Mouse (Mus musculus) hindbrain, embryonic 14.5 days (tissue): ENCODE data around the gene Hyal2. TPM values are rescaled to one million over a fixed set of nuclear protein-coding genes. Genes with fewer than 3 reads are reported as not detected.

ENCODE experiments used
- ATAC-seq: fragments of 200-750 bp; cut with Nextera tagmentation; 2 replicates; pipeline ENCODE4 v1.8.0; 2017; ENCODE audit warnings: moderate number of reproducible peaks, mild to moderate bottlenecking, moderate TSS enrichment, moderate library complexity; ENCODE audit not compliant: low FRiP score
- DNase-seq: peaks from one replicate; pipeline ENCODE4 v3.0.0-alpha.2; 2015; ENCODE audit warnings: low spot score
- H3K27ac ChIP-seq: fragments of 300-500 bp; sonication (generic); 2 replicates; pipeline ENCODE4 v1.5.1; 2014; ENCODE audit warnings: mild to moderate bottlenecking, moderate library complexity
- H3K27me3 ChIP-seq: fragments of 300-500 bp; sonication (generic); 2 replicates; pipeline ENCODE4 v1.6.1; 2014; ENCODE audit warnings: mild to moderate bottlenecking, low read length, mixed read lengths; ENCODE audit not compliant: control insufficient read depth, insufficient read depth
- H3K36me3 ChIP-seq: fragments of 300-500 bp; sonication (generic); replicated peaks from 2 replicates; pipeline ENCODE4 v1.6.1; 2014; ENCODE audit not compliant: control insufficient read depth, insufficient read depth
- H3K4me1 ChIP-seq: fragments of 300-500 bp; sonication (generic); replicated peaks from 2 replicates; pipeline ENCODE4 v1.6.1; 2014; ENCODE audit warnings: antibody characterized with exemption, low read length, mixed read lengths; ENCODE audit not compliant: control insufficient read depth, insufficient read depth
- H3K4me2 ChIP-seq: fragments of 300-500 bp; sonication (generic); replicated peaks from 2 replicates; pipeline ENCODE4 v1.6.1; 2014; ENCODE audit warnings: mild to moderate bottlenecking, moderate library complexity
- H3K4me3 ChIP-seq: fragments of 300-500 bp; sonication (generic); replicated peaks from 2 replicates; pipeline ENCODE4 v1.5.1; 2014; ENCODE audit warnings: mild to moderate bottlenecking, low read length
- H3K9ac ChIP-seq: fragments of 300-500 bp; sonication (generic); 2 replicates; pipeline ENCODE4 v1.6.1; 2014
- H3K9me3 ChIP-seq: fragments of 300-500 bp; sonication (generic); 2 replicates; pipeline ENCODE4 v1.6.1; 2016; ENCODE audit warnings: low read length; ENCODE audit not compliant: control insufficient read depth
- WGBS: fragments of 180-500 bp; shearing (Covaris S2); extraction: QIAGEN DNeasy Blood & Tissue Kit; methylation state at CpG from one replicate; pipeline ENCODE4 v1.1.7; 2014; 5-methylcytosine and 5-hydroxymethylcytosine counted together
- polyA plus RNA-seq: library from polyadenylated mRNA; unstranded; fragments of >200 nt; fragmentation: Nextera tagmentation; extraction: Ambion mirVana; gene quantifications from 2 replicates; pipeline ENCODE4 v1.2.1, GENCODE M21; 2014

Gene Hyal2
- polyA plus RNA-seq, 1 experiment from 2014 or later: 71.7 TPM

DNA sequence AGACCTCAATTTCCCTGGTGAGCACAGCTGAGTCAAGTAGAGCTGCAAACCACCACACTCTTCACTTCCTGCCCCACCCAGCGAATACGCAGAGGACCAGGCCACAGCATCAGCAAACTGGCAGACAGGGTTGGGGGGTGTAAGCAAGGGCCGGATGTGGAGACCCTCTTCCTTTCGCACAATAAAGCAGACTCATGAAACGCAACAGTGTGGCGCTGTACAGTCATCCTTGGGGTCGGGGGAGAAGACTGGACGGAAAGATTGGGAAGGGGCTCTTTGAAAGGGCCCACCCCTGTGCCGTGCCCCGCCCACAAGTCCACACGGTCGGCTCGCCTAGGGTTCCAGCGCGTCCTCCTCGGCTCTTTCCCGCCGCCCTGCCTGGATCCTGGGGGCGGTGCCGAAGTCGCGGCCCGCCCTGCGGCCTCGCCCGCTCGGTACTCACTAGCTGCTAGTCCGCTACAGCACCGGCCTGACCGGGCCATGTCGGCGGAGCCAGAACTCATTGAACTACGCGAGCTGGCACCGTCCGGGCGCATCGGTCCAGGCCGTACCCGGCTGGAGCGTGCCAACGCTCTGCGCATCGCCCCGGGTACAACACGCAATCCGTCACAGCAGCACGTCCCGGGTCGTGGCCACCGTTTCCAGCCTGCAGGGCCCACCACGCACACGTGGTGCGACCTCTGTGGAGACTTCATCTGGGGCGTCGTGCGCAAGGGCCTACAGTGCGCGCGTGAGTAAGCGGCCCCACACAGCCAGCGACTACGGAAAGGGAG, 16.4 kb upstream of the Hyal2 start, which contains the start of gene Rassf1:
Gene Rassf1 (plus strand): TSS at position 439 of the 773 bp plus-strand sequence.
- Histone ChIP-seq H3K27ac (no peak within 1 kb of the TSS), H3K4me2 (peak within 1 kb of the TSS; percentile 59), H3K4me3 (peak within 1 kb of the TSS; percentile 33), H3K36me3 (no peaks in the 10 kb centered on the region), H3K9me3 (no peaks in the 10 kb centered on the region), H3K27me3 (peaks cover 45% of the 10 kb centered on the region), H3K4me1 (peaks cover 44% of the 10 kb centered on the region), H3K9ac (peak within 1 kb of the TSS; percentile 59)
- ATAC-seq (no peak), DNase-seq (no peak)
- WGBS: 2% methylated on average over 63 of the region's 63 CpGs

DNA sequence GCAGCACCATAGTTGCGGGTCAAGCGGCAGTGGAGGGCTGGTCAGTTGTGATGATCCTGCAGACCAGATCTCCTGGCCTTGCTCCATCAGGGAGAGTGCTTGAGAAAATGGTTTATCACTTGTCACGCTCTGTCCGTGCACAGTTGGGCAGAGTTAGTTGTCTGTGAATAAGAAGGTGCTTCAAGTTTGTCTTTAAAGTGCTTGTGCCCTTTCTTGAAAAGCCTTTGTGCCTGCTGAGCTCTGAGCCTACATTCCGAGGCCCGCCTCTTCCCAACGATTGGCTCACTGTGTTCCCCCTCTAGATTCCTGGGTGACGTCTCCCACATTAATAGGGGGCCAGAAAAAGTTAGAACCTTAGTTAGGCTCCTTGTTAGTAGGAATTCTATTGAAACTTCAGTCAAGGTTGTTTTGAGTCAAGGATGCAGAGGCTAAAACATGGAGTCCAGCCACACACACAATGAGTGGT, 15.8 kb upstream of the Hyal2 start:
- ATAC-seq: no peak

DNA sequence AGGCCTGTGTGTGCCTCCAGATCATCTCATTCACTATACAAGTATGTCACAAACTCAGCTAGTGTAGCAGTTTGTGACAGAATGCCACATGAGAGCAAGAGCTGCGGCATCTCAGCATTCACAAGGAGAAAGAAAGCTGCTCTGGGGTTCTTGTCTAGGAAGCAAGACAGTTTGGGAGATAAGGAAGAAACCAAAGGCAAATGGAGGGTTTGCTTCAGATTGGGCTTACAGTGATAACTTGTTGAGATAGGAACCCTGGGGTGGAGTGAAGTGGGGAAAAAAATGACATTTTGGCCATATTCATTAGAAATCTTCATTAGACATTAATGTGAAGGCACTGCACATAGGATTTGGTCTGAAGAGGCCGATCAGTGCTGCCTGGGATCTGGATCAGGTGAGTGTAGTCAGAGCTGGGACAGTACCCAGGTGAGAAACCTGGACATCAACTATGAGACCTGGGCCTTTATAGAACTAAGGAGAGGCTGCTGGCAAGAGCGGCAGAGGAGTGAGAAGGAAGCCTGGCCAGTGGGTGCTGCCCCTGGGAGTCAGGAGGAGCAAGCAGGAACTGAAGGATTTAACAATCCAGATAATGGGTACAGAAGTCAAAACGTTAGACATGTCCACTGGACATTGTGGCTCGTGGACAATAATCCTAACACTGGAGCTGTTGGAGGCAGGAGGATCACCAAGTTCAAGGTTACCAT, 14.9 kb upstream of the Hyal2 start:
- Histone ChIP-seq H3K4me1 (peaks cover 37% of the 10 kb centered on the region), H3K9me3 (no peaks in the 10 kb centered on the region), H3K4me2 (peak overlapping the region; percentile 75), H3K9ac (no peak overlapping the region), H3K4me3 (peak overlapping the region; percentile 74), H3K27me3 (peaks cover 45% of the 10 kb centered on the region), H3K36me3 (peaks cover 8% of the 10 kb centered on the region), H3K27ac (no peak overlapping the region)
- WGBS: 84% methylated on average over 5 of the region's 5 CpGs
- ATAC-seq (no peak), DNase-seq (no peak)

More for the DNA sequence above, 15.8 kb upstream of the Hyal2 start:
- Histone ChIP-seq H3K9me3 (no peaks in the 10 kb centered on the region), H3K27ac (no peak overlapping the region), H3K27me3 (peaks cover 45% of the 10 kb centered on the region), H3K4me3 (peak overlapping the region; percentile 33), H3K4me1 (peaks cover 44% of the 10 kb centered on the region), H3K36me3 (no peaks in the 10 kb centered on the region), H3K9ac (peak overlapping the region; percentile 59), H3K4me2 (peak overlapping the region; percentile 59)
- no peak for DNase-seq
- 10% methylated on average over 8 of the region's 8 CpGs for WGBS

DNA sequence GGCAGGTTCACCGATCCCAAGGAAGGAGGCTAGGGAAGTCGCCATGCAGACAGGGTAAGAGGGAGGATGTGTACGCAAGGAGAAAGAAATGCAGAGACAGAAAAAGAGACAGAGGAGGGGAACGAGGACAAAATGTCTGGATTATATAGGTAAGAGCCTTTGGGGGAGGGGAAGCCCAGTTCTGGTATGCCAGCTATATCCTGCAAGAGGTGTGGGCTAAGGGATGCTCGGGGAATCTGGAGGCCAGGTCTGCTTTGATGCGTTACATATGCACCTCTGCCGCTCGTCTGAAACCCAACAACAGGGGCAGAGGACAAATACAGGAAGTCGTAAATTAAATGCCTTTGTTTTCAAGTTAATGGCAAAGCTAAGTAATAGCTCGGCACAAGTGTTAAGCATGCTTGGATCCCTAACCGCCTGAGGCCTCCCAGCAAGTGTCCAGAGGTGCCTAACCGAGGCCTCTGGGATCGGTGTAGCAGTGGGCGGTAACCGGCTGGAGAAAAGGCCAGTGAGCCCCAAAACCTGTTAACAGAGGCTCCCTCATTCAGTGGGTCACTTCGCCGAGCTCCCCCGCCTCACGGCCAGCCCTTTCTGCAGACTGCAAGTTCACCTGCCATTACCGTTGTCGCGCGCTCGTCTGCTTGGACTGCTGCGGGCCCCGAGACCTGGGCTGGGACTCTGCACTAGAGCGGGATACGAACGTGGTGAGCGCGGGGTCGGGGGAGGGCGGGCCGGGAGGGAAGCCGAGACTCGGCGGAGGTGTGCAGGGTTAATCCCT, 14.0 kb upstream of the Hyal2 start:
- Histone ChIP-seq H3K27me3 (peaks cover 43% of the 10 kb centered on the region), H3K9me3 (no peaks in the 10 kb centered on the region), H3K27ac (peak overlapping the region; percentile 73), H3K4me1 (peaks cover 37% of the 10 kb centered on the region), H3K4me3 (peak overlapping the region; percentile 74), H3K36me3 (peaks cover 16% of the 10 kb centered on the region), H3K9ac (peak overlapping the region; percentile 63), H3K4me2 (peak overlapping the region; percentile 75)
- WGBS: 5% methylated on average over 36 of the region's 37 CpGs
- DNase-seq: no peak
- peak; percentile 69; the same call in 1 of the 2 replicates for ATAC-seq

DNA sequence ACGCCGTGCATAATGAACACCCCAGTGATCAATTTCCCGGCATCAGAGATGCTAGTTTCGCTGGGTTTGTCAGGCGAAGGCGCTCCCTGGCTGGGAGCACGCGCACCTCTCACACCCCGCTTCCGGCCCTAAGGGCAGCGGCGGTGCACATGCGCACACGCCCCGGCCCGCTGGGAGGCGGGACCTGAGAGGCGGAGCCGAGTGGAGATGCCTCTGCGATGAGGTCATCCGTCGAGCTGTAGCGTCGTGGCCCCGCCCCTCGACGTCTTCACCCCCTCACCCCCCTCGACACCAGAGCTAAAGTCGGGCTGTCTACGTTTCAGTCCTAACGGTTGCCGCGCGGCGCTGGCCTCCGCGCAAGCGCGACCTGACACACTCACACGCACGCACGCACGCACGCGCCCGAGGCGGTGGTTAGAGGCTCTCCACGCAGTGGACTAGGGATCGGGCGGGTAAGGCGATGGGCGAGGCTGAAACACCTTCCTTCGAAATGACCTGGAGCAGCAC, 13.4 kb upstream of the Hyal2 start:
- no peaks in the 10 kb centered on the region for H3K9me3 ChIP-seq
- DNase-seq (peak; percentile 99), ATAC-seq (peak; percentile 93)
- H3K27ac ChIP-seq: peak overlapping the region; percentile 87
- peaks cover 37% of the 10 kb centered on the region for H3K27me3 ChIP-seq
- H3K4me3 ChIP-seq: peak overlapping the region; percentile 74
- H3K4me1 ChIP-seq: peaks cover 37% of the 10 kb centered on the region
- peaks cover 23% of the 10 kb centered on the region for H3K36me3 ChIP-seq
- peak overlapping the region; percentile 75 for H3K4me2 ChIP-seq
- under 1% methylated on average over 53 of the region's 53 CpGs for WGBS
- H3K9ac ChIP-seq: peak overlapping the region; percentile 80

DNA sequence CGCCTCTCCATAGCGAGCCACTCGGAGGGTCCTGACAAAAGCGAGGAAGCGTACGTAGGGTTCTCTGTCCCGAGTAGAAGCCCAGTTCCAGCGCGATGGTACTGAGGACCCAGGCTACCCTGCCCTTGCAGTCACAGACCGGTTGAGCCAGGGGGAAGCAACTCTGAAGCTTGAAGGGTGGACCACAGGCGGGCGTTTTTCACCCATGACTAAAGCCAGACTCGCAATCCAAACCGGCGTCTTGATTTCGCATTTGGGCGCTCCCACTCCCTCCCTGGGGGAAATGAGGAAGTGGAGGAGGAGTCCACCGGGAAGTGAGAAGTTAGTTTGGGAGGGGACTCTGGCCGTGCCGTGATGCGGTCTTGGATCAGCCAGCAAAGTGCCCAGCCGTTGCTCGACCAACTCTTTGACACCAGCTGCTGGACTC, 12.7 kb upstream of the Hyal2 start:
- Histone ChIP-seq H3K36me3 (peaks cover 30% of the 10 kb centered on the region), H3K9me3 (no peaks in the 10 kb centered on the region), H3K4me3 (peak overlapping the region; percentile 74), H3K27me3 (peaks cover 30% of the 10 kb centered on the region), H3K4me2 (peak overlapping the region; percentile 75), H3K27ac (peak overlapping the region; percentile 87), H3K4me1 (peaks cover 37% of the 10 kb centered on the region), H3K9ac (peak overlapping the region; percentile 80)
- no peak for DNase-seq
- peak; percentile 32 for ATAC-seq
- WGBS: 0% methylated on average over 23 of the region's 23 CpGs

DNA sequence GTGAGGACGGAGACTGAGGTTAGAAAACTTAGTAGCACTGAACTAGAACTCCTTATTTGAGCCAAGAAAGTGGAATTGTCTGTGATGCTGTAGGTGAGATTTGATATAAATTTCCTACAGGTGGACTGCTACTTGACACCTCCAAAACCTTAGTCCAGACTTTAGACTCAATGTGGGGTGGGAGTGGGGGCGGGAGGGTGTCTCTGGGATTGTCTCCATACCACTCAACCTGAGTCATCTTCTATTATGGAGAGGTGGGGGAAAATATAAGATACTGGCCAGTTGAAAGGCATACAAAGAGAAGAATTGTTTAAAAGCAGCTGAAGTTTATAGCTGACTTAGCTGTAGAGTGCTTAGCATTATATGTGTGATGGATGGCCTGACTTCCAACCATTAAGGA, 12.0 kb upstream of the Hyal2 start:
- Histone ChIP-seq H3K4me3 (peak overlapping the region; percentile 74), H3K27me3 (peaks cover 24% of the 10 kb centered on the region), H3K9me3 (no peaks in the 10 kb centered on the region), H3K4me1 (peaks cover 37% of the 10 kb centered on the region), H3K36me3 (peaks cover 36% of the 10 kb centered on the region), H3K4me2 (peak overlapping the region; percentile 75), H3K9ac (peak overlapping the region; percentile 80), H3K27ac (peak overlapping the region; percentile 87; the same call in 1 of the 2 replicates)
- ATAC-seq (no peak), DNase-seq (no peak)
- 45% methylated on average over 2 of the region's 2 CpGs for WGBS

DNA sequence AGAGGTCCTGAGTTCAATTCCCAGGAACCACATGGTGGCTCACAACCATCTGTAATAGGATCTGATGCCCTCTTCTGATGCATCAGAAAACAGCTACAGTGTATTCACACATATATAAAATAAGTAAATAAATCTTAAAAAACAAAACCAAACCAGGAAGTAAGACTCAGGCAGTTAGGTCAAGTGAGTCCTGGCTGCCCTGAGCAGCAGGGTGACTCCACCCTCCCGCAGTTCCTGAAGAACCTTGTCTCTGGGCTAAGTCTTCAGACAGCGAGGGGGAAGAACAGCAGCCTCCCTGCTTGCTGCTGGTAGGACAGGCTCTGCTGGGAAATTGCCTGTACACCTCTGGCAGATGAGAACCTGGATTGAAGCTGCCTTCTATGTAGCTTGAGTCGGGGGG, 11.4 kb upstream of the Hyal2 start:
- no peak overlapping the region for H3K9ac ChIP-seq

More for the DNA sequence above, 11.4 kb upstream of the Hyal2 start:
- no peak for DNase-seq
- H3K27me3 ChIP-seq: peaks cover 18% of the 10 kb centered on the region
- no peak overlapping the region for H3K27ac ChIP-seq
- no peaks in the 10 kb centered on the region for H3K9me3 ChIP-seq
- H3K4me1 ChIP-seq: peaks cover 33% of the 10 kb centered on the region
- H3K4me2 ChIP-seq: peak overlapping the region; percentile 75
- peaks cover 43% of the 10 kb centered on the region for H3K36me3 ChIP-seq
- 0 out of 2 replicates have a peak overlapping the region, but pooled peaks have one; percentile 74 for H3K4me3 ChIP-seq
- 91% methylated on average over 3 of the region's 3 CpGs for WGBS
- ATAC-seq: no peak
